Mouse (Mus musculus) mouse embryonic stem cell (cell line): Measurements from ENCODE around the gene Olfr430.

Source experiments
- in situ Hi-C, 2 experiments: fragments of 300-500 bp; cut with MboI; formaldehyde crosslinking; loops; 1 replicate in 1 of 2; 3 replicates in 1 of 2; pipeline ENCODE4 v1.14.3; 2019 to 2020; ENCODE audit warnings: low sequenced_read_pairs in 2 of 2, low pct_unique_long_range_greater_than_20kb in 1 of 2, mixed read lengths in 1 of 2; ENCODE audit not compliant: unreplicated experiment in 1 of 2

Gene Olfr430

DNA sequence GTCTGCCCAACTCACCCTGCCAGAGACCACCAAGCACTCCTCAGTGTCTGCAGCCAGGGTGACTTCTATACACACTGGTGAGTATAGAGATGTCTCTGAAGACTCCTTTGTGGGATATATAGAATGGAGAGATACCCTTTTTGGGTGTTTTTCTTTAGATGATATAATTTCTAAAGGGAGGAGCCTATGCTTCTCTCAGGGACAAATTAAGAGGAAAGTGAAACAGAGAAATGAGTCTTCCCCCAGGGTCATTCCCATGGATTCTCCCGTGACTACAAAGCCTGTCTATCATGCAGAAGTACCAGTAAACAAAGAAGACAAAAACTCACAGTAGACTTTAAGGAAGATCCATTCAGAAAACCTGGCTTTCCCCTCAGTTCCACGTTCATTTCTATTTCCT is 54.7 kb downstream of the Olfr430 start, which contains the start of gene Olfr231:
Gene Olfr231 (minus strand): TSS at position 101 of the 400 bp plus-strand sequence.
- in situ Hi-C loops = no loop called here
